Mouse (Mus musculus) ovary, postnatal 14 days (tissue): ENCODE results near the gene Nek8.

Experiments
- DNase-seq: peaks from one replicate; pipeline ENCODE4 v3.0.0; 2022; ENCODE audit warnings: low spot score

The Nek8 gene

DNA sequence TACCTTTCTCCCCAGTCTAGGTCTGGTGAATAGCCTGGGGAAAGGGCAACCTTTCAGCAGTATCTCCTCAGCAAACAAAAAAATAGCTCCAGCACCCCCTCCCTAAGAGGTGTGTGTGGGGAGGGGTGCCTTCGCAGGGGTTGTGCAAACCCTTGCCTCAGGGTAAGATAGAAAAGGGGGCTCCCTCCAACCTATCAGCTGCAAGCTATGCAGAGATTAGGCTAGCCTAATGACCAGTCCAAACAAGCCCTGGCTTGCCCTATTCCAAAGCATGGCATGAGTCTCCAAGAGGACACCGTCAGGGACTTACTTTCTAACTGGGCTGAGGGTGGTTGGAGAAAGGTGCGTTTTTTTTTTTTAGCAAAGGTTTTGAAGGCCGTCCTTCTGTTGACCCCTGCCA is 10.3 kb downstream of the Nek8 start:
- DNase-seq = no peak

DNA sequence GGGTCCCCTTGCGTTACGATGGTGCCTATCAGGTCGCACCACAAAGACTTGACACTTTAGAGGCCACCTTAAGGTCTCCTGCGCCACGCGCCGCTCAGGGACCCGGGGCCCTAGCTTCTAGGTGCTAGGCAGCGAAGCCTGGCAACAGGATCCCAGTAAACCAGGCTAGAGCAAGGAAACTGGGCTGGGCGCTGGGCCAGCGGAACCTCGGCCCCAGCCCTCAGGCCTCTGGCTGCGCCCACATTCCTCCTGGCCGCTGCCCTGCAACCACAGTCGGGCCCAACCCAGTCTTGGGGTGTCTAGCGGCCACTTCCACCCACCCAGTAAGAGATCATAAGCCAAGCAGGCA is 10.7 kb downstream of the Nek8 start:
- peak; percentile 56 for DNase-seq

DNA sequence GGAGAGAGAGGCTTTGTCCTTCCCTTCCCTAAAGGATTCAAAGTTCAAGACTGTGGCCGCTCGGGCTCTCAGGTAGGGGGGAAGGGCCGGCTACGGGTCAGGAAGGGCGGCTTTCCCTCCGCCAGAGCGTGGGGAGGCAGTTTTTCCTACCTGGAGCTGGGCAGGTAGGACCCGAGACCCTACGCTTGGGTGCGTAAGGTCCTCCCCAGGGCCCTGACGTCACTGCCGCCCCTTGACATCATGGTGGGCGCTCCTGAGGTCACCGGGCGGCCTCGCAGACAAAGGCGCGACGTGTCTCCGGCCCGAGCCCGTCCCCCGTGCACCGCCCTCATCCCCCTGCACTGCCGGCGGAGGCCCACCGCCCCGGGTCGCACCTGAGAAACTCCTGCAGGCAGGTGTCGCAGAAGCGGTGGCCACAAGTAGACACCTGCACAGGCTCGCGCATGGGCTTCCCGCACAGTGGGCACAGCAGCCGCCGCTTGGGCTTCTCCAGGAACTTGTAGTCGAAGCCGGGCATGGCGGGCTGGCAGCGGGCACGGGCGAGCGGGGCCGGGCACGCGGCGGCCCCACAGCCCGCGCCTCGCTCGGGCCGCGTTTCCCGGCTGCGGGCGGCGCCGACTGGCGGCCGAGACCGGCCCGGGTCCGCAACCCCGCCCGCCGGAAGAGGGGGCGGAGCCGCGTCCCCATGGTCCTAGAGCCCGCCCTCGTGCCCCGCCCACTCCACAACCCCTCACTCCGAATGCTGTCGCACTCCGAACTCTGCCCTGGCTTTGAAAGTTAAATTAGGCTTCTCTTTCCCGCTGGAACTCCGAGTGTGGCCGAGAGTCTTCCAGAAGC is 11.3 kb downstream of the Nek8 start, which contains the start of gene Traf4:
Traf4 (minus strand) TSS at position 666 of the 837 bp plus-strand sequence.
- peak; percentile 73 for DNase-seq

DNA sequence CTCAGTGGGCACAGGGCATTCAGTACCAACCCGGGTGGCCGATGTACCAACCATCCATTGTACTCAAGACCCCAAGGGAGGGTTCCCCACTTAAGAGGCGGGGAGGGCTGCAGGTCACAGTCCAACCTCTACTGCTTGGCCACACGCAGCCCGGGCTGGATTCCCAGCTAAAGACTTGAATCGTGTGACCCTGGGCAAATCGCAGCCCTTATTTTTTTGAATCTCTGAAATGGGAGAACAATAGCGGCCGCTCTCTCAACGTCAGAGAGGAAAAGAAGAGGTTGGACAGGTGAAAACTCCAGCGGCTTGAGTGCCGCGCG is 11.9 kb downstream of the Nek8 start:
- no peak for DNase-seq

DNA sequence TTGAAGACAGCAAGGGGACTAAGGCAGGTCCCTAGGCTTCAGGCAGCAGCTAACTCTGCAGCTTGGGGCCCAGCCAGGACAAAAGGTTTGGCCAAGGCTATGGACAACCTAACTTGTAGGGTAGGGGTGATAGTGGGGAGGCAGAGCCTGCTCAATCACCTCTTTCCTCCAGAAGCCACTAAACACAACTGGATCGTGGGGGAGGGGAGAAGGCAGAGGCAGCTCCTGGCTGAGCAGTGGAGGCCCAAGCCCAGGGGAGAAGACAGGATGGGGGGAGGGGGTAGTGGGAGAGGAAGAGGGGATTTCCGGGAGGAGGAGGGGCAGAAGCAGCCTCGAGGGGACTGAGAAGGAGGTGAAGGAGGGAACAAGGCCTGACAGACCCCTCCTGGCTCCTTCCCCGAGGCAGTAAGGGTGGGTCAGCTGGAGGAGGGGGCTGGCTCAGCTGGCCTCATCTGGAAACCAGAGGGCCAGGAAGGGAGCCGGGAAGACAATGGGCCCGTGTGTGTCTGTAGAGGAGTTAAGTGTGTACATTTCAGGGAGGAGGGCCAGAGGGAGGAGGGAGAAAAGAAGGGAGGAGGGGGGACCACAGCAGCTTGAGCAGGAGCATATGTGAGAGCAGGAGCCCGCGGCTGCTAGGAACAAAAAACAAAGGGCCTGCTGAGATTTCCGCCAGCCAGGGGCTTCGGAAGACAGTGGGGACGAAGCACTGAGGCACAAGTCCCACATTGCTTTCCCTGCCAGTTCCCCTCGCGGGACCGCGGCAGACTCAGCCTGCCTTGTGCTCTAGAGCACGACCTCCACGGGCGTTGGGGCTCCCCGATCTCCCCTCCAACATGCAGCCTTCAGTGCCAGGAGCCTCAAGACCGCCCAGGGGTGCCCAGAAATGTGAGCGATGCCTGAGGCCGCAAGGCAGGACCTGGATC is 12.5 kb downstream of the Nek8 start:
- peak; percentile 66 for DNase-seq

DNA sequence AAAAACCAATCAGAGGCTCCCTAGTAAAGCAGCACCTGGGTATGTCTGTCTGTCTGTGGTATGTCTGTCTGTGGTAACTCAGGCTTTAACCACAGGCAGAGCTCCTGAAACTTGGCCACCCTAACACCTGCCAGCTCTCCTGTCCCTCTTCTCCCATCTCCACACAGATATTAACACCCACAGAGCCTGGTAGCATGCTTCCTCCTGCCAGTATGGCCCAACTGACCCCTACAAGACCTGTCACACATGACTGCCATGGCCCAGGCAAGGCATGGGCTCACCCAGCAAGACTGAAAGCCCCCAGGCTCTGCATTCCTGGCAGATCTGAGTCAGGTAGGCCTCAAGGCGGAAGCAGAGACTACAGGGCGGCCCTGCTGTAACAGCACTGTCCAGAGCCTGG is 13.4 kb downstream of the Nek8 start:
- no peak for DNase-seq

DNA sequence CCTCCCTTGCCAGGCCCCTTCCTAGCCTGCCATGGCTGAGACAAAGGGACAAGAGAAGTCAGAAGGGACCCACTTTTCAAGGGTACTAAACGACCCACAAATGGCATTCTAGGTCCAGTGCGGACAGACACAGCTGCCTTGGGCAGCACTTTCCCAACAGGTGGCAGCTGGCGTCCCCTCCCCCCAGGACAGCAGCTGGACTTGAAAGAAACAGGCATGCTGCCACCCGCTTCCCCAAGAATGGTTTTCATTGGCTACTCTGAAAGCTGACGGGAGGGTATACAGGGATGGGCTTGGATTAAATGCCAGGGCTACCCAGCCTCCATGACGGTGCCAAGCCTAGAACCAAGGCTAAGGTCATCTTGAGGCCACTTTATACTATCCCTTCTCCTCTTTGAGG is 14.0 kb downstream of the Nek8 start:
- DNase-seq = no peak

DNA sequence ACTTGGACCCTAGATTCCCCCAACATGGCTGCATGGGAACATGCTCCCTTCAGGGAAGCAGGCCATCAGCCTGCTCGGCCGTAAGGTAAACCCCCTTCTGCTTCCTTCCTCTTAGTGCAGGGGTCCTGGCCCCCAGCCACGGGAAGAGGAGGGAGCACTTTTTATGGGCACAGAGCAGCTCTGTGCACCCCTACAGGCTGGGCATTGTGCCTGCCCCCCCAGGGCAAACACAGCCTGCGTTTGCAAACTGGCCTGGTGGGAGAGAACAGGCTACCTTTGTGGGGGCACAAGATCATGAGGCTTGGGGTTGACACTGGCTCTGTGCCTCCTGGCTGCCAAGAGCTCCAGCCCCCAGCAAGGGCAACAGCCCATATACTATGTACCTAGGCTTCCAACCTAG is 14.5 kb downstream of the Nek8 start:
- DNase-seq = no peak

DNA sequence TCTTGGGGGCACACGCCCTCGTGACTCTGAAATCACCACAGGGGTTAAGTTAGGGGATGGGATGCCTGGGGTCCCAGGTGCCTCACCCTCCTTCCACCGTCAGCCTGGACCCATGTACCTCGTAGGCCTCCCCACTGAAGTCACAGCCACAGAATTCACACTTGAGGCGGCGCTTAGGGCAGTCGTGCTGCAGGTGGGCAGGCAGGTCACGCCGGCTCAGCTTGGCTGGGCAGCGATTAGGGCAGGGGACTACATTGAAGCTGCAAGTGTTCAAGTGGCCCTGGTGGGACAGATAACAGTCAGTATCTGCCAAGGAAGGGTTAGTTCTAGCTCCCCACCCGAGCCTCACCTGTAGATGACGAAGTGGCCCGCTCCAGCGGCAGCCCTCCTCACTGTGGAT is 15.3 kb downstream of the Nek8 start:
- no peak for DNase-seq

DNA sequence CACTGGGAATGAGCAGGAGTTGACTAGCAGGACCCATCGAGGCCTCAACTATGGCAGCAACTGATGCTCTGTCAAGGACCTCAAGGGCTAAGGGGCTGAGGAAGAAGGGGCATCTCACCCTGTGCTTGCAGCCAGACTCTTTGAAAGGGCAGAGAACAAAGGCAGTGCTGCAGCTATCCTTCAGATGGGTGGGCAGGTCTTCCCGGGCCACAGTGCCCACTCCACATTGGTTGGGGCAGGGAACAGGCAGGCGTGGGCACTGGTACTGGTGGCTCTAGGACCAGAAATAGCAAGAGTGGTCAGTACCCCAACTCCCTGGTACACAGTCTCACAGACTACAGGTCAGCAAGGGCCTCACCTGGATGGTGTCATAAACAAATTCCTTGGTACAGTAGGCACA is 15.8 kb downstream of the Nek8 start:
- no peak for DNase-seq

DNA sequence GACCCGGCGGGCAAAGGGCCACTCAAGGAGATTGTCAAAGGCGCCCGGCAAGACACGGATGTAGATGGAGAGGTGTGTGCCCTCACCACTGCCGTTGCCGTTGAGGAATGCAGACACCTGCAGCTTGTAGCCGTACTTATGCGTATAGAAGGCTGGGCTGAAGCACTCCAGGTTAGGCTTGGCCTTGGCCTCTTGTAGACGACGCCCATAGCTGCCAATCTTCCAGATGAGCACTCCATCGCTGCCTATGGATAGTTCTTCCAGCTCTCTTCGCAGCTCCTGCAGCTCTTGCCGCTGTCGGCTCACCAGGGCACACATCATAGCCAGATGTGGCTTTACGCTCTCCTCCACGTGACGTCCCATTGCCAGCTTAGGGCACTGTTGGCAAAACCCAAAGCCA is 16.3 kb downstream of the Nek8 start:
- DNase-seq = no peak

DNA sequence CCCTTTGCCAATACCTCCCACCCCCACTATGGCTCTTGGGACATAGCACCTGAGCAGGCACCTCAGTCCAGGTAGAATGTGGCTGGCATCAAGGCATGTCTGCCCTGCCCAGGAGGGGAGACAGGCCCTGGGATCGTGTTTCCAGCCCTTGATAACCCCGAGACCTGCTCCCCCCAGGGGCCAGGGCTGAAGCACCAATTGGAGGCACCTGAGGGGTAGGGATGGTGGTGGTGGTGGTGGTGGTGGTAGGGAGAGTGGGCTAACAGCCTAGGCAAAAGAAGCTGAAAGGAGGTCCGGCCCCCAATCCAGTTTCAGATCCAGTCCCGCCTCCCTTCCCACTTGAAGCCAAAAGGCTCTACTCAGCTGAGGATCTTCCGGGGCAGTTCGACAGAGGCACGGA is 16.9 kb downstream of the Nek8 start:
- DNase-seq = no peak

DNA sequence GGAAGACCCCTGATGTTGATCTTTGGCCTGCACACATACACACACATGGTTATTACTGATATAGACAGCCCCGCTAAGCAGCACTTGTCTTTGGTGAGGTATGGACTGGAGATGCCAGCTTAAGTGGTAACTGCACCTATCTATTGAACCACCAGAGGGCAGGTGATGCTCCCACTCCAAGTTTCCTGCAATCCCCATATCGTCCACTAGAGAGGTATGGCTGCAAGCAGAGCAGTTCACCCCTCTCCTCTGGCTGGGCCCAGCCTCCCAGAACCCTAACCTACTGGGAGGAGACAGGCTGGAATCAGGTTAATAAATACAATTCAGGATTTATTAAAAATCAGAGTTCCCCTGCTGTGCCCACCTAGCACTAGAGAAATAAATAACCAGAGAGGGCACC is 17.4 kb downstream of the Nek8 start:
- peak; percentile 75 for DNase-seq

DNA sequence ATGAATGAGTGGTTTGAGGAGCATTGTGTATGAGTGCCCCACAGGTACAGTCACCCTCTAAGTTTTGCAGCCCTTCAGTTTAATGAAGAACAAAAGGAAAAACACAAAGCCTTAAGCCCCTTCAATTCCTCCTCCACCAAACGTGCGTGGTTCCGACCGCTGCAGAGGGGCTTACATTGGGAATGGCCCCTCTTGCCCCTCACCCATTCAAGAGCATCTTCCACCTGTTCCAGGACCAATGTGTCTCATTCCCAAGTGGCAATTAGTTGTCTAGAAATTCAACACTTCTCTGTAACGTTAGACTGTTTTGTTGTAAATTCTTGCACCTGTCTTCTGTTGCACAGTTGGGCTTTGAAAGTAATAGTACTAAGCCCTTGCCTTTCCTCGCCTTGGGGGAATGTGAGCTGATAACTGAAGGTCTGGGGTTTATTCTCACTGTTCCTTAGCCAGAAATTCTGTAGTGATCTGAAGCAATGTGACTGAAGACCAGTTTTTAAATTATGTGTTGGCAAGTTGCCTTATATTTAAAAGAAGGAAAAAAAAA is 20.2 kb downstream of the Nek8 start:
- no peak for DNase-seq

DNA sequence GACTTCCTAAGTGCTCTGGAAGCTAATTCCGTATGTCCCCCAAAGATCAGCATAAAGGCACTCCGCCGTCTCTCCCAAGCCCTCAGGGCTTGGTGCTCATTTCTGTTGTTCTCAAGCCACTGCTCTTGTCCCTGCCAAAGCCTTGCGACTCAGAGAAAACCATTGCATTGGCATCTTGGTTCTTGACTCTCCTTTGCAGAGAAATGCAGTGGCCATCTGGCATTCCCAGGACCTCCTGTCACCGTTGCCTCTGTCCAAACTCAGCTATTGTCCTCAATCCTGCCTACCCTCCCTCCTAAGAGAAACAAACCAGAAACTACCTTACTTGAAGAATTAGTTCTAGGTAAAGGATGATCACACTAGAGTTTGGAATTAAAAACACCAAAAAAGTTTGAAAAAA is 20.8 kb downstream of the Nek8 start:
- DNase-seq = no peak

DNA sequence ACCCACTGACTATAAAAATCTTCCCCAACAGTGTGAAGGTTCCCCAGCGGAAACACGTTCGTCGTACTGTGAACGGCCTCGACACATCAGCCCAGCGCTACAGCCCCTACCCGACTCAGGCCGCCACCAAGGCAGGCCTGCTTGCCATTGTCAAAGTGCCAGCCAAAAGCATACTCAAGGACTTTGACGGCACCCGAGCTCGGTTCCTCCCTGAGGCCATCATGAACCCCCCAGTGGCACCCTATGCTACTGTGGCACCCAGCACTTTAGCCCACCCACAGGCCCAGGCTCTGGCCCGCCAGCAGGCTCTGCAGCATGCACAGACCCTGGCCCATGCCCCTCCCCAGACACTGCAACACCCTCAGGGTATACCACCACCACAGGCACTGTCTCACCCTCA is 22.7 kb downstream of the Nek8 start:
- DNase-seq = no peak

DNA sequence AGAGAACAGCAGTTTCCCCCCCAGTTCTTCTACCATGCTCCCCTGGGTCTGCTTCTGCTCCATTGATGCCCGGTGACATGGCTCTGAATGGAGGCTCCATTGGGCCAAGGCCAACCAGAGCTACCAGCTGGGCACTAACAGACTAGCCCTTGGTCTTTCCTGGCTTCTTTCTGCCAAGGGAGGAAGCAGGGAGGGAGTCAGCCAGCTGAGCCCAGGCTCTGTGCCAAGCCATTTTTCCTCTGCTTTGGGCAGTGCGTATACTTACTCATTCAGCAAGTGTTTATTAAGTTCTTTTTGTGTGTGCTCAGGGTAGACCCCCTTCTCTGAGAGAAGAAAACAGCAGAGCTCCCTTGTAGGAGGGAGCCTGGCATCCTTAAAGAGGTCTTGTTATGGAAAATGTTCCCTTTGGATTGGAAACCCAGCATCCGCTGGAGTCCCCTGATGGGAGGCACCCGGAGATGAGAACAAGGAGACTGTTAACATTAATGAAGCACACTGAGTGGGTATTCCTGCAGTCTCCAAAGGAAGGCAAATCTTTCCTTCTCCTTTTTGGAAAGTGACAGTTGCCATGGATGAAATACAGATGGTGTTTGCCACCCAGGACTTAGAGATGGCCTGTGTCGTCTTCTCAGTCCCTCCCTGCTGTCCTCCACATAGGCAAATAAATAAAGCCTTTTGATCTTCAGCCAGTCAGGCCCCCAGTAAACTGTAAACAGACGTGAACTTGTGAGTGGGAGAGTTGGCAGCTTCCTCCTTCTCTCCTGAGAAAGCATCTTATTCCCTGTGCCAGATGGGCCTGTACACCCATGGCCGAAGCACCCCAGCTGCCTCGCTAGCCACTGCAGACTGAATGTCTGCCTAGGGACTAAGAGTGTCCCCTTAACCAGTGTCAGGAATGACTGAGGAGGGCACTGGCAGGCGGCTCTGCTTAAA is 23.9 kb downstream of the Nek8 start:
- peak; percentile 54 for DNase-seq

DNA sequence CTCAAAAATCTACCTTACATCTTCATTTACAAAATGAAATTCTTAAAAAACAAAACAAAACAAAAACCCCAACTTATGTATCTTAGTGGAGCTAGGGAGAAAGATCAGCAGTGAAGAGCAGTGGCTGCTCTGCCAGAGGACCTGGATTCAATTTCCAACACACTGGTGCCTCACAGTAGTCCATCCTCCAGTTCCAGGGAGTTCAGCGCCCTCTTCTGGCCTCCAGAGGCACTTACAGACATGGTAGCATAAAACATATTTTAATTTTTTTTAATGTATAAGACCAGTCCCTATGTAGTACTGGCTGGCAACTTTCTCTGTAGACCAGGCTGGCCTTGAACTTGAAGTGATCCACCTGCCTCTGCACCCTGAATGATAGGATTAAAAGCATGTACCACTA is 25.3 kb downstream of the Nek8 start:
- no peak for DNase-seq

DNA sequence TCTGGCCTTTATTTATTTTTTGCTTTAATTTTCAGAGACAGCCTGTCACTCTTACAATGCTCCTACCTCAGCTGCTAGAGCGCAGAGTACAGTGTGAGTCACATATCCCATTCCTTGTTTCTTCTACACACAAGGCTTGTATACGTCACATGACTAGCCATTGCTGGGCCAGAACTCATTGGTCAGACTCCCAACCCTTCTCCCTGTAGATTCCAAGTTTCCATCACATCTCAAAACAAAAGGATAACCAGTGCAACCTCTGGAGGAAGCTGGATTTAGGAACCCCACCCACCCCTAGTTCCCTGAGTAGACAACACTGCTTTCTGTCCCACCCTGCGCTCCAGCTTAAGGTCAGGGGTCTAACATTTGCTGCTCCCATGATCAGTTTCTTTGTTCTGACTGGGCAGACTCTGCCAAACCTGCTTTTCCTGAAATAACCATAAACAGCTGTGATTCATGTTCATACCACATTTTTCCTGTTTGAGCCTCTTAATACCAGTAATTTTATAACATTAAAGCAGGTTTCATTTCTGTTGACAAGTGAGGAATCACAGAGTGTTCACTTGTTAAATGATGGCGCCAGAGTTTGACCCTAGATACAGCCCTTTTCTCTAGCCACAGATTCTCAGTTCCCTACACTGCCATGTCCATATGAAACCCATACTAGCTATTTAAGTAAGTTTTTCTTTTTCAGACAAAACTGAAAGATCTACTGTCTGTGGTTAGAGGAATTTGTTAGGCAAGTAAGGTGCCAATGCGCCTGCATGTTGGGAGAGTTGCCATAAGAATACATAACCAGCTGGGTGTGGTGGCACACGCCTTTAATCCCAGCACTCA is 29.6 kb downstream of the Nek8 start:
- no peak for DNase-seq

DNA sequence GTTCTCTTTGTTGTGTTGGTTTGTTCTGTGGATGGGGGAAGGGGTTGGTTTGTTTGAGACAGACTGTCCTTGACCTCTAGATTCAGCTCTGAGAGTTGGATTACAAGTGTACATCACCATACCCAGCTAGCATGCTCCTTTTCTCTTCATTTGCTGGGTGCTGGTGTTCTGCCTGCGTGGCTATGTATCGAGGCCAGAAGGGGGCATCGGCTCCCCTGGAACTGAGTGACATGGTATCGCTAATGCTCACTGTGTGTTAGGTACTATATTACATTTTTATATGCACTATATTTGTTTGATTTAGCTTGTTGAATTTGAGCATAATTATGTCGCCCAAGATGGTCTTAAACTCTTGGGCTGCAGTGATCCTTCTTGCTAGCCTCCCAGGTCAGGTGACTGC is 30.3 kb downstream of the Nek8 start:
- no peak for DNase-seq

DNA sequence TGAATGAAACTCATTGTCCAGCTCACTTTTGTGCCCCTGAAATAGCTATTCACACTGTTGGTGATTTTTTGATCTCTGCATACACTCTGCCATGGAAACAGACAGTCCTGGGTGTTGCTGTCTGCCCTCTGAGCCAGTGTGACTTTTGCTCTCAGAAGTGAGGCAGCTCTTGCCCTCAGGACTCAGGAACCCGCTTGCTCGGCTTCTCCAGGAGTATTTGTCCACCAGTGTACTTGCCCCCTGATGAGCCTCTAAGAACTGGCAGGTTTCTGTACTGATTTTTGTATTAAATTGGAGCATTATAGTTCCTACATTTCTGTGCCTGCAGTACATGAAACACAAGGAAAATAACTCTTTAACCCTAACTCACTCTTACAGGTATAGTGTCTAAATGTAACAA is 33.0 kb downstream of the Nek8 start:
- no peak for DNase-seq
